Mouse (Mus musculus) B cell, adult 2 months (primary cell): ENCODE results near the gene Rab11fip4.

ENCODE experiments used
- DNase-seq, 2 experiments: peaks; one replicate each; pipeline ENCODE4 v3.0.0; 2022

Rab11fip4 gene

DNA sequence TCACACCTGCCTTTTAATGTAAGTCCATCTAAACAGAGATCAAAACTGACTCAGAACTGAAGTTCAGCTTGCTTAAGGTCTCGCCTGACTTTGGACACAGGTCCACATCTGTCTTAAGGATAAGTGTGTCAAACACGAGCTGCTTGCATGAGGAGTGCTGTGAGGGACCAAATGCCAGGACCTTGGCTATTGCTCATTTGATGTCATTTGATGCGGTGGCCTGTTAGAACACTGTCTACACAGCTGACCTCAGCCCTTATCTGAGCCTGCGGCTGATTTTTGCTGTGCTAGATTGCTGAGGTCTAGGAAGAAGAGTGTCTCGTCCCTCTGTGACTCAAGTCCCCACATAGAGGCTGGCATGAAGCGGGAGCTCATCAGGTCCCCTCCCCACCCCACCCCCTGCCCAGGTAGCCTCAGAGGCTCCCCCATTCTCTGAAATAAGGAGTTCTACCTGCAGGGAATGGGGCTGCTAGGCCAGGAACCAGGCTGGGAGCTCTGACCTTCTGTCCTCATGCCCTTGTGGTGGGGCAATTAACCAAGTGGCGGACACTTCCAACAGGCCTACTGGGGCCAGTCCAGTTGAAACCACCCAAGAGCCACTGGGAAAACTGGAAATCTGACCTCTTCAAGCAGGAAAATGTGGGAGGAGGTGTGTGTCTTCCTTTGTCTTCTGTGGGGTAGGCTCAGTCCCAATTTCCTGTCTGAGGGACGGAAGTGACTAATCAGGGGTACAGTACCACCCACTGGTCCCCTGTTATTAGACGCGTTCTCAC lies 149.9 kb downstream of the Rab11fip4 start:
- no peak for DNase-seq

- no peak for DNase-seq
These were observed 155.6 kb downstream of the Rab11fip4 start for GRCm38 (mm10) chr11:79746552-79747102.
